Mouse (Mus musculus): ENCODE results near the gene Tvp23b.

Gene Tvp23b

DNA sequence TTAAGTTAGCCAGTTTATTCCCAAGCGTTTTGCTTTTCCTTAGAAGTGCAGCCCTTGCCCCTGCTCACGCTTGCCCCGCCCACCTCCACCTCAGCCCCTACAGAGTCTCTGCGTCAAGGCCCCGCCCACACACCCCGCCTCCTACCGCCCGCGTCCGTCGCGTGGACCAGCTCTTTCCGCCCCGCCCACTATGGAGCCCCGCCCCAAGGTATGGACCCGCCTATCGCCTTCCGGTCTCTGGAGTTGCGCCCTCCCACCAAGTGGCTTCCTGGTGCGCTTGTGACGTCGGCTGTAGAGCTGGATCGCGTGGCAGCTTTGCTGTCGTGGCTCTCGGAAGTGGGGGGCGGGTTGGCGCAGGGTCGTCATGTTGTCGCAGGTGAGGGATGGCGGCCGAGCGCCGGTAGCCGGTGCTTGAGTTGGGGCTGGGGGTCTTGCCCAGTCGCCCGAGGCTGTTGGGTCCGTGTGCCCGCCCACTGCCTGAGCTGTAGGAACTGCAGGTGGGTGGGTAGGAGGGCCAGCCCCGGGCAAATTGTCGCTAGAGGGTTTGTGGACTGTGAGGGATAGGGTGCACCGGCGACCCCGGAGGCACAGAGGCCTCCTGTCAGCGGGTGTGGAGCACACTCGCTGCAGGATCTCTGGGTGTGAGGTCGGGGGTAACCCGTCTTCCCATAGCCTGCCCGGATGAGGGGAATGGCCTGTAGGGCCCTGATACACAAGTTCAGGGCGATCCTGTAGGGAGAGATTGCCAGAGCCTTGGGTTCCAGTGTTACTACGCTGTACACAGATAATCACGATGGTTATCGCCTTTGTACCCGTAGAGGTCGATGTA is at the start of gene Tvp23b:
Gene Tvp23b (plus strand): TSS at position 236 of the 829 bp plus-strand sequence.
- TF ChIP-seq GATA4 (IDR thresholded peaks at IDR 0.05; ENCODE audit: insufficient replicate concordance, low read length) = no peak

DNA sequence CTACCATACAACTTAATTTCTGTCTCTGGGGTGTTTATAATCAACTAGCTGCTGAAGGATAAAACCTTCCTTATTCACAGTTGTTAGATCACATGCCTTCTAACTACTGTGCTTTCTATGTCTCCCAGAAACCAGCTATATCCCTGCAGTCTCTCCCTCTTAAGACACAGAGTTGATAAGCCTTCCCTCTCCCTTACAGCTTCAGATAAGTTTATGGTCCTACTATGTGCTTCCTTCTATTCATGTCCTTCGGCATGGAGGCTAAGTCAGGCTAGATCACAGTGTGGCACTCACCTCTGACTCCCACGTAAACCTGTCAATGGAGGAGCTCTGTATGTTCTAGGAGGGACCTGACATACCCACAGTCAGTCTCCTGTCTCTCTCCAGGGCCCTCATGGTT is 48.9 kb upstream of the Tvp23b start:
- TF ChIP-seq GATA4 (IDR thresholded peaks at IDR 0.05; ENCODE audit: insufficient replicate concordance, low read length) = no peak

DNA sequence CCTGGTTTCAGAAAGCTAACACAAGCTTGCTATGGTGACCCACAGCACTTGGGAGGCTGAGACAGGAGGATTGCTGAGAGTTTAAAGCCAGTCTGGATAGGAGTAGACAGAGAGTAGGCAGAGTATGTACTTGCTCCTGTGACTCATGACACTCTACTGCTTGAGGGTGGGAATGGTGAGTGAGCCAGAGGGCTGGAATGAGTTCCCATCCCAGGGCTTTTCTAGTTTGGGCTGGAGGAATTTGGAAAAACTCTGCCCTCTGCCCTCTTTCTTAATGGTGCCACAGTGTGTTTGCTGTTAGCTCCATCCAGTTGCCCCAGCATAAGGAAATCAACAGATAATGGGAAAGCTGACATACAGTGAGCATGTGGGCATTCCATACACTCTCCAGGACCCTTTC is 47.3 kb upstream of the Tvp23b start:
- no peak for TF ChIP-seq GATA4 (IDR thresholded peaks at IDR 0.05; ENCODE audit: insufficient replicate concordance, low read length)

DNA sequence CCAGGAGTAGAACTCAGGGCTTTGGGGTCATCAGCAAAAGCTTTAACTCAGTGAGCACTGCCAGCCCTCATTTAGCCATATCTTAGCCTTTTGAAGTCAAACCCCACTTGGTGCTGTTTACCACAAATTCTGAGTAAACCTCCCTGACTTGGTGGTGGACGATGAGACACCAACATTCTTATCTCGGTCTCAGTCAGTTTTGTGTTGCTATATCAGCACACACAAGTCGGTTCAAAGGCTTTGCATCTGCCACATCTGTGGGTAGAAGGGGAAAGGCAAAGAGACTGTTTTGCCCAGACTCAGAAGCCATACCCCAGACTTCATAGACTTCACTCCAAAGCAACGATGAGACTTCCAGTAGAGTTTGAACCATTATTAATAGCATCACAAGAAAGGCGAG is 34.7 kb upstream of the Tvp23b start:
- no peak for TF ChIP-seq GATA4 (IDR thresholded peaks at IDR 0.05; ENCODE audit: insufficient replicate concordance, low read length)

DNA sequence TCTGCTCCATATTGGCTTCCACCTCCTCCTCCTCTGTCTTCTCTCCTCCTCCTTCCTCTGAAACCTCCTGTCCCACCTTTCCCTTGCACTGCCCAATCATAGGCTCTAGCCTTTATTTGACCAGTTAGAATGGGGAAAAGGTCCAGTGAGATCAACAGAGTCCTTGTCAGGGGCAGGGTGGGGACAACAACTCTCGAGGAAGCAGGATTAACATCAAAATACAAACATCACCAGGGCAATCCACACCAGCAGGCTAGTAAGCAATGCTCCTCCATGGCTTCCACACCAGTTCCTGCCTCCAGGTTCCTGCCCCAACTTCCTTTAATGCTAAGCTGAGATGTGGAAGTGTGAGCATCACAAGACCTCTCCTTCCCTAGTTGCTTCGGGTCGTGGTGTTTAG is 33.5 kb upstream of the Tvp23b start:
- no peak for TF ChIP-seq GATA4 (IDR thresholded peaks at IDR 0.05; ENCODE audit: insufficient replicate concordance, low read length)

DNA sequence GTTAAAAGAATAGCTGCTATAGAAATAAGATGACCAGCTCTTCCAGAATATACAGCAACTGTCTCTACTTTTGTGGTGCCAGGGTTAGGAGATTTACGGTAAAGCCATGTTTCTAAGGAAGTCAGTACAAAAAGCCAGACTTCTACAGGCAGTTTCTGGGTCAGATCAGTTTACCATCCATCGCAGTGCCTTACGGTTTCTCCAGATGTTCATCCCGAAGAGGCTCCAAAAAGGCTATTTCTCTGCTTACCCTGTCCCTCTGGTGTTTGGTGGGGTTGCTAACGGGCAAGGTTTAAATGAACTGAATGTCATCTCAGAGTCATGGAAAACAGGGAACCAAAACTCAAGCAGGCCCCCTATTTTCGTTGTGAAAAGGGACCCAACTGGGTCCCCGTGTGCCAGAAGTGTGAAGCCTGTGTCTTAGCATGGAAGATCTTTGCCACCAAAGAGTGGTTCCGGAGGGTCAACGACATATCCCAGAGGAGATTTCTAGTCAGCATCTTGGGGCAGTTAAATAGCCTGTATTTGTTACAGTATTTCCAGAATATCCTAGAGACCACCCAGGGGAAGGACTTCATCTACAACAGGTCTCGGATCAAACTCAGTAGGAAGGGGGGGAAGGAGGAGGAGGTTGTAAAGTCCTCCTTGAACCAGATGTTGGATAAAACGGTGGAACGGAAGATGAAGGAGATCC is 32.1 kb upstream of the Tvp23b start, which contains the start of gene Fbxw10:
Gene Fbxw10 (plus strand): TSS at position 109 of the 694 bp plus-strand sequence.
- no peak for TF ChIP-seq GATA4 (IDR thresholded peaks at IDR 0.05; ENCODE audit: insufficient replicate concordance, low read length)

DNA sequence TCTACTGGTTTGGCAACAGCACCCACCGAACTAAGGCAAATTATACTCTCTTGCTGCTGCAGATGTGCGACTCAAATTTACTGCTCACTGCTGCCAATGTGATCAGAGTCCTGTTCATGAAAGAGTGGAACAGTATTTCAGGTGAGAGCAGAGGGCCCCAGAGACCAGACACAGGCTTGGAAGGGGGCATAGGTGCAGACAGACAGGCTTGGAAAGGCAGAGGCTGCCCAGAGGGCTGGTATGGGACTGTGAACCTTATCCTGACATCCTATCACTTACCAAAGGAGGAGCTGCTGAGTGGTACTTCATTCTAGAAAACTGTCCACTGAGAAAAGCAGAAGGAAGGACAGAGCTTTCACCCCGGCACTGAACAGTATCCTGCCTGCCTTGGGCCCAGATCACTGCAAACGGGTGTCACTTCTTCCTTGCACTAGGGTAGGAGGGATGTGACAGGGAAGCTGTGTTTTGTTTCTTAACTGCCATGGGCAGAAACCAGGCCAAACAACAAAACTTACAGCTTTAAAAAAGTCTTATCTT is 31.5 kb upstream of the Tvp23b start:
- no peak for TF ChIP-seq GATA4 (IDR thresholded peaks at IDR 0.05; ENCODE audit: insufficient replicate concordance, low read length)

DNA sequence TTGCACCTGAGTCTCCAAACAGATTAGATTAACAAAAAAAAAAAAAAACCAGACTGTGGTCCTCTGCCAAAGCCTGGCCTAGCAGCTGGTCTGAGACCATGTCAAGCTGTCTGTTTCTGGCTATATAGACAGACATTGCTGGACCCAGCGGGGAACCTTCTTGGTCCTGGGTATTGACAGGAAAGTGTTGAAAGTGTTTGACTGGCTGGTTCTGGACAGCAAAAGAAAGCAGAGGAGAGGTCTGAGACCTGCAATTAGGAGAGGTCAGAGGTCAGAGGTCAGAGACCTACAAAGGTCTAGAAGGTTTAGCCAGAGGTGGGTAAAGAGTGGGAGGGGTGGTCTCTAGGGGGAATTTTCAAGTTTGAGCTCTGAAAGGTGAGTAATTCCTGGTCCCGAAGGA is 31.0 kb upstream of the Tvp23b start:
- no peak for TF ChIP-seq GATA4 (IDR thresholded peaks at IDR 0.05; ENCODE audit: insufficient replicate concordance, low read length)

DNA sequence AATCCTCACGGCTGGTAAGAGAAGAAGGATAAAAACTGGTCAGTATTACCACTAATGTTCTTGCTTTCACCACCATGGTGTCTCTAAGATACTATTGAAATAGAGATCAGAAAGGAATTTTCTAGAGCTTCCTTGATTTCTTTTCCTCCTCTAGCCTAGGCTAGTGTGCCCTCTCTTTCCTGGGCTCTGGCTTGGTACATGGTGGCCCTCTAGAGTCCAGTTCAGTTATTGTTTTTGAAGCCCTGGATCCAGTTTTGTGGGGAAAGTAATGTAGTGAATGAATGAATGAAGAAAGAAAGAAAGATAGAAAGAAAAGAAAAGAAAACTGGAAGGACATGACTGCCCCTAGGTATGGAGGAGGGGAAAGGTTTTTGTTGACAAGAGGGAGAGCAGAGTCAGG is 28.1 kb upstream of the Tvp23b start:
- TF ChIP-seq GATA4 (IDR thresholded peaks at IDR 0.05; ENCODE audit: insufficient replicate concordance, low read length) = no peak

DNA sequence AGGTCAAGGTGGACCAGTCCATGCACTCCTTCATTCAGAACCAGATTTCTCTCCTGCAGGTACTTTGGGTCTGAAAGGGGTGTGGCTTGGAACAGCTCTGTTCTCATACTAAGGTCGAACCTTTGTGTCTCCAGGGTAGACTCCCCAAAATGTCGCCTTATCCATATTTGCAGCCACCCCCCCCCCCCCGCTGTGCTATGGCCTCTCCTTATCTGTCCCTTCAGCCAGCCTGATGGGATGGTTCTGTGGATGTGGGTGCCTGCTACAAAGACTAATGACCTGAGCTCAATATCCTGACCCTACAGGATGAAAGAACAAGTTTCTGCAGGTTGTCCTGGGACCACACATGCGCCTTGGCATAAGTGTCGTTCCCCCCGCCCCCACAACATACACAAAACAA is 25.9 kb upstream of the Tvp23b start:
- no peak for TF ChIP-seq GATA4 (IDR thresholded peaks at IDR 0.05; ENCODE audit: insufficient replicate concordance, low read length)

DNA sequence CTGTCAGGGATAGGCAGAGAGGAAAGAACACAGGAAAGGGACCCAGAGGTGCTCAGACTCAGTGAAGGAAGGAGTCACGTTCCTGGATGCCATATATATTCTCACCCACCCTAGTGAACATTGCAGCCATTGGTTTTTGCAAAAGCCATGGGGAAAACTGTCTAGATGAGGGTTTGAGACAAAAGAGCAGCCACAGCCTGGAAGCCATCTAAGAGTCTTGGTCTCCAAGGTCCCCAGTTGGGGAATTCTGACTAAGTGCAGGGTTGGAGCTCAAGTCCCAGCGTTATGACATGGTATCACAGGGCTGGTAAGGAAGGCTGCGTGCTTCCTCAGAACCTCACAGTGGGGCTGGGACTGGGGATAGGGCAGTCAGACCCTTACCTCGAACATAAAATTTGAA is 13.7 kb upstream of the Tvp23b start:
- no peak for TF ChIP-seq GATA4 (IDR thresholded peaks at IDR 0.05; ENCODE audit: insufficient replicate concordance, low read length)

DNA sequence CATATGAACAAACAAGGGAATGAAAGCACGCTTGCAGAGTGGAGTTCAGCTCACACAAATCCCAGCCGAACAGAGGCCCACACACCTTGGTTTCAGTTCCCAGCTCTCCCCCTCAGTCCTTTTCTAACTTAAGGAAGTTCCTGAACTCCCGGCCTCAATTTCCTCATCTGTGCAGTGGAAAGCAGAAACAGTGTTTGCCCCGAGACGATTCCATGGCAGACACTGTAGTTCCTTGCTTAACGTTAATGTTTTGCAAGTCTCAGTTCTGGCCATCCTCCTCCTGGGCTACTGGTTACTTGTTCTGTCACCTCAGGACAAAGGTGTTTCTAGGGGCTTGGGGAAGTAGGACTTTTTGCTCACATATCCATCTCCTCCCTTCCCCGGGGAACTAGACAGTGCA is 12.6 kb upstream of the Tvp23b start:
- no peak for TF ChIP-seq GATA4 (IDR thresholded peaks at IDR 0.05; ENCODE audit: insufficient replicate concordance, low read length)

DNA sequence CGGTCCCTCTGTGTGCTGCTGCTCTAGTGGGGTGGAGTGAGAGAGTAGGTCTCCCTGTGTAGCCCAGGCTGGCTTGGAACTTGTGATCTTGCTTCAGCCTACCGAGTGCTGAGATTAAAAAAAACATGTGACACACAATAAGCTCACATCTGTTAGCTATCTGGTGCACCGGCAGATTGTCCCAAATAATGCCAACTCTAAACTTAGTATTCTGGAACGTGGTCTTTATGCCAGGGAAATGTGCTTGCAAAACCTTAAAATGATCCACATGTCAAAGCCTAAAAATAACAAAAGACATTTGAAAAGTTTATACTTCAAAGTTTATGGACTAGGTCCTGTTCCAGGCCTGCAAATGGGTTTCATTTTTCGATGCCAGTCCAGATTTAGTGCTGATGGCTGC is 10.1 kb upstream of the Tvp23b start:
- TF ChIP-seq GATA4 (IDR thresholded peaks at IDR 0.05; ENCODE audit: insufficient replicate concordance, low read length) = no peak

DNA sequence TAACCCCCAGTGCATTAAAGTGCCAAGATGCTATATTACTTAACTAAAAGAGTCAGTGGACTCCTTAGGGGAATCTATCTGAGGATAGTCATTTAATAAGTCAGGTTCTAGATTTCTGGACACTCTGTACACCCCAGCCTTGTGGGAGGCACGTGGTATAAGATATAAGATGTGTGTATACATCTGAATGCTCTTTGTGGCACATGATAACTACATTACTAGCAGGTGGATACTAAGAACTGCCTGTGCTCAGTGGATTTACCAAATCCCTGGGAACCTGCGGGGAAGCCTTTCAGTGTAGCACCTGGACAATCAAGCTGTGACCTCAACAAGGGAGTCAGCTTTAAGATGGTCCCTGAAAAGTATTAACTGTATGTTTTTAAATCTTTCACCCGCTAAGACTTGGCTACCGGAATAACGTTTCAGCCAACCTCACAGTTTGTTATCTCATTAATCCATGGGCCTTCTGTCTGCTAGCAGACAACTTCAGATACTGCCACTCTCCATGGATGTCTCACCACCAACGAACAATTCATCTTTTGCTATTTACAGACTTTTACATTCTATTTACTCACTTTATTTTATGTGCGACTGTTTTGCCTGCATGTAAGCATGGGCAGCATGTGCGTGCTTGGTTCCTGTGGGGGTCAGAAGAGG is 9.4 kb upstream of the Tvp23b start:
- no peak for TF ChIP-seq GATA4 (IDR thresholded peaks at IDR 0.05; ENCODE audit: insufficient replicate concordance, low read length)

DNA sequence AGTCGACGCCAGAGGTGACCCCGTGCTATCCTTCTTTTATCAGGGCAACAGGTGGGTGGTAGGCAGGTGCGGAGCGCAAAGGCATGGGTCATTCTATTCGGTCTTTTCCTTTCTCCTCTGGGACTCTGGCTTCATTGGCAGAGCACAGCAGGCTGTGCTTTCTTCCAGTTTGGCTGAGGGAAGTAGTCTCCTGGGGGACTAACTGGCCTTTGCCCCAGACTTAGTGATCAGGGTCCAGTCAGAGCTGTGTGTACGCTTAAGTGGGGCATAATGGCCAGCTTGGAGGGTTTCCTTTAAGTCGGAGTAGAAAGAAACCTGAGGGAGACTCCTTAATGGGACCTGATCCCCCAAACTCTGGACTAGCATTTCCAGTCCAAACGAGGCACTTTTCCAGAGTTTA is 5.8 kb upstream of the Tvp23b start:
- no peak for TF ChIP-seq GATA4 (IDR thresholded peaks at IDR 0.05; ENCODE audit: insufficient replicate concordance, low read length)

DNA sequence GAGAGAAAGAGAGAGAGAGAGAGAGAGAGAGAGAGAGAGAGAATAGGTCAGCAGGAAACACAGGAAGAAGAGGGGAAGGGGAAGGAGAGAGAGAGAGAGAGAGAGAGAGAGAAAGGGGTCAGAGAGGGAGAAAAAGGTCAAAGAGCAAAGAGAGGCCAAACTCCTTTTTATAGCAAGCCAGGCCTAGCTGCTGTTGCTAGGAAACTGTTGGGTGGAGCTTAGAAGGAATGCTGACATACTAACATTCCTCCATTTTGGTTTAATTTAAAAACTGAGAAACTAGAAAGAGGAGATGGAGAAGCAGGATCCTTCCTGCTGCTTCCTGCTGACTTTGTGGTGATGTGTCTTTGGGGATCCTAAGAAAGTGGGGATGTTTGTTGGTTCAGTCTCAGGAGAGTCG is 3.6 kb upstream of the Tvp23b start:
- TF ChIP-seq GATA4 (IDR thresholded peaks at IDR 0.05; ENCODE audit: insufficient replicate concordance, low read length) = no peak
